Mouse (Mus musculus) kidney, postnatal 10 days (tissue): ENCODE results near the gene Ifng.

ENCODE experiments used
- DNase-seq: peaks from one replicate; pipeline ENCODE4 v3.0.0; 2021; ENCODE audit warnings: mixed read lengths

Gene Ifng

GRCm38 (mm10) chr10:118480793-118481192 lies 39.9 kb downstream of the Ifng start:
- DNase-seq = no peak

GRCm38 (mm10) chr10:118494109-118494508 lies 53.3 kb downstream of the Ifng start:
- no peak for DNase-seq

GRCm38 (mm10) chr10:118495362-118495761 lies 54.5 kb downstream of the Ifng start:
- no peak for DNase-seq
